Mouse (Mus musculus): Measurements from ENCODE around the gene Itga9. TPM values are rescaled to one million over a fixed set of nuclear protein-coding genes. Genes with fewer than 3 reads are reported as not detected.

Itga9 gene
- polyA plus RNA-seq, 1 experiment, result 1.6 TPM

DNA sequence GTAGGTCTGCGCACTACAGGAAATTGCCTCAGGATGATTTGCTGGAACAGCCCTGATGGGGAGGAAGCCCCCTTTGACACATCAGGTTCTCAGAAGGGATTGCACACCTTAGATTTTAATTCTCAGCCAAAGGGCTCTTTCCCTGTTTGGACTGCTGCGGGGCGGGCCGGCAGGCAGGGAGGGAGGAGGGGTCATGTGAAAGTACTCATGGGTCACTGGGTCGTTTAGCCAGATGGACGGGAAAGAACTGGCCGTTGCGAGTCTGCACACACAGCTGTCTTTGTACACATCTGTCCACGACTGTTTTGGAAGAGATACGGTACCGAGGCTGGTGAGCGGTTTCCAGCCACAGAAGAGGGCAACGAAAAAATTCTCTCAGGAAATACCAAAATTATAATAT, 332.9 kb downstream of the Itga9 start:
- WGBS, result 61% methylated on average over 13 of the region's 13 CpGs
- H3K4me3 ChIP-seq (replicated peaks; ENCODE audit: insufficient read depth, low read depth, low read length), result no peak overlapping the region
- no peak for DNase-seq
- TF ChIP-seq POLR2A (IDR thresholded peaks at IDR 0.05; ENCODE audit: borderline replicate concordance, insufficient read depth, low read length) (no peak), CTCF (IDR thresholded peaks at IDR 0.05; ENCODE audit: borderline replicate concordance, insufficient read depth, low read depth, low read length) (no peak)
- no peaks in the 10 kb centered on the region for H3K27me3 ChIP-seq (ENCODE audit: control insufficient read depth, insufficient read depth, low read length)
- peaks cover 4% of the 10 kb centered on the region; the same call in 1 of the 2 replicates for H3K4me1 ChIP-seq (ENCODE audit: control insufficient read depth, insufficient read depth, low read length)
- no peak overlapping the region for H3K27ac ChIP-seq (ENCODE audit: insufficient read depth, low read length)

DNA sequence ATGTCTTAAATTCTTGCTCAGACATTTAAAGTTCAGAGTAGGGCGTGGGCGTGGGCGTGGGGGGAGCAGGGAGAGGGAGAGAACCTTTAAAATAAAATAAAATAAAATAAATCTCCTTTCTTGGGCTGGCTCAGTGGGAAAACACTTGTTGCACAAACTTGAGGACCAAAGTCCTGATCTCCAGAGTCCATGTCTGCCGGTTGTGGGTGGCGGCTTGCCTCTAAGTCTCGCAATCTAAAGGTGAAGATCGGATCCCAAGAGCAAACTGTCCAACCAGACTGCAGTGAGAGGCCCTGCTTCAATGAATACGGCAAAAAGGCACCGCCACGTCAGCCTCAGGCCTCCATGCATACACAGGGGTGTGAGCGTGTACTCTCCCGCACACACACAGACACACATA, 333.3 kb downstream of the Itga9 start:
- TF ChIP-seq CTCF (IDR thresholded peaks at IDR 0.05; ENCODE audit: borderline replicate concordance, insufficient read depth, low read depth, low read length), result no peak
- no peak overlapping the region for H3K4me3 ChIP-seq (replicated peaks; ENCODE audit: insufficient read depth, low read depth, low read length)
- H3K27ac ChIP-seq (ENCODE audit: insufficient read depth, low read length), result no peak overlapping the region
- peaks cover 4% of the 10 kb centered on the region; the same call in 1 of the 2 replicates for H3K4me1 ChIP-seq (ENCODE audit: control insufficient read depth, insufficient read depth, low read length)
- DNase-seq, result no peak
- no peaks in the 10 kb centered on the region for H3K27me3 ChIP-seq (ENCODE audit: control insufficient read depth, insufficient read depth, low read length)
- 92% methylated on average over 12 of the region's 12 CpGs for WGBS

DNA sequence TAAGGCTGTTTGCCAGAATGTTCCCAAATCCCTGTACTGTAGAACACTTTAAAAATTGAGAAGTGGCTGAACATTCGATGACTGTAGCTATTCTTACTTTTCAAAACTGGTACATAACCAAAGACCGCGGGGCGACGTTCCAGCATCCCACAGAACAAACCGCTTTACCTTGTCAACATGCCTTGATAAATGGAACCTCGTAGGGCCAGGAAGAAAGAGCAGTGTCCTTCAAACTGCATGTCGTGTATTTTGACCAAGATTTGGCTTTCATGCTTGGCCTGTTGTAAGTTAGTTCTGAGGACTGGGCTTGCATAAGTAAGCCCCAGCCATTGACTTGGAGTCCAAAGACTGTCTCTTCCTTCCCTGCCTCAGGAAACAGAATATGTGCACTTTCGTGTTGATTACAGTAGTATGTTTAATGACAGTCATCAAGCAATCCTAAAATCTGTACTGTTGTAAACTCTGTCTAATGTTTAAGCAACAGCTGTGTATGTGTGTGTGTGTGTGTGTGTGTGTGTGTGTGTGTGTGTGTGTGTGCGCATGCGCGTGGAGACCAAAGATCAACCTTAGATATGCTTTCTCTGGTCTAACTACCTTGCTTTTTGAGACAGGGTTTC, 334.2 kb downstream of the Itga9 start:
- Histone ChIP-seq H3K4me3 (replicated peaks; ENCODE audit: insufficient read depth, low read depth, low read length) (no peak overlapping the region), H3K4me1 (ENCODE audit: control insufficient read depth, insufficient read depth, low read length) (peaks cover 4% of the 10 kb centered on the region; the same call in 1 of the 2 replicates), H3K27ac (ENCODE audit: insufficient read depth, low read length) (no peak overlapping the region), H3K27me3 (ENCODE audit: control insufficient read depth, insufficient read depth, low read length) (no peaks in the 10 kb centered on the region)
- 79% methylated on average over 12 of the region's 12 CpGs for WGBS
- TF ChIP-seq POLR2A (IDR thresholded peaks at IDR 0.05; ENCODE audit: borderline replicate concordance, insufficient read depth, low read length) (no peak), CTCF (IDR thresholded peaks at IDR 0.05; ENCODE audit: borderline replicate concordance, insufficient read depth, low read depth, low read length) (no peak)
- no peak for DNase-seq

DNA sequence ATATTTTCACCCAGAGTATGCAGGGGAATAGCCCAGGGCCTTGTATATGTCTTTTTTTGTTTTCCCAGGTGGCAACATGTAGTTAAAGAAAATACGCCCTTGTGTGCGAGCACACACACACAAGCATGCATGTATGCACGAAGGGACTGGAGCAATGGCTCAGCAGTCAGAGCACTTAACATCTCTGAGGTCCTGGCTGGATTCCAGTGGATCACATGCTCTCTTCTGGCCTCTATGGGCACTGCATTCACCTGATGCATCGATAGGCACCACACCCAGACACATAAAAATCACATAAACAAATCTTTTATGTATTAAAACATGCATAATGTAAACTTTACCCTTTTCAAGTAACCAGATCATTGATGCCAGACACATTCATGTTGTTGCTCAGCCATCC, 335.5 kb downstream of the Itga9 start:
- no peak overlapping the region for H3K4me3 ChIP-seq (replicated peaks; ENCODE audit: insufficient read depth, low read depth, low read length)
- TF ChIP-seq POLR2A (IDR thresholded peaks at IDR 0.05; ENCODE audit: borderline replicate concordance, insufficient read depth, low read length) (no peak), CTCF (IDR thresholded peaks at IDR 0.05; ENCODE audit: borderline replicate concordance, insufficient read depth, low read depth, low read length) (no peak)
- 72% methylated on average over 4 of the region's 4 CpGs for WGBS
- no peak for DNase-seq
- peaks cover 4% of the 10 kb centered on the region; the same call in 1 of the 2 replicates for H3K4me1 ChIP-seq (ENCODE audit: control insufficient read depth, insufficient read depth, low read length)
- H3K27me3 ChIP-seq (ENCODE audit: control insufficient read depth, insufficient read depth, low read length), result no peaks in the 10 kb centered on the region
- H3K27ac ChIP-seq (ENCODE audit: insufficient read depth, low read length), result no peak overlapping the region

DNA sequence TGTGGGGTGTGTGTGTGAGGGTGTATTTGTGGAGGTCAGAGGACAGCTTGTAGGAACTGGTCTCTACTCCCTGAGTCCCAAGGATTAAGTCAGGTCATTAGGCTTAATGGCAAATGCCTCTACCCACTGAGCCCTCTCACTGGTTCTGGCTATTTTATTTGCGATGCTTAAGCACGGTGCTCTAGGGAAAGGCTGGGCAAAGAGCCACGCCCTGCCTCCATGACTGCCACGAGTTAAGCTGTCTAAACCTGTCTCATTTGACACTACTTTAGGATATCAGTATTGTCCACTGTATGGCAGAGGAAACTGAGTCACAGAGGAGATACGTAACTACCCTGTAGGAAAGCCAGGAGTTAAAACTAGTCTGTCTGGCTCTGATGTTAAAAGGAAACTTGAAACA, 337.5 kb downstream of the Itga9 start:
- 44% methylated on average over 5 of the region's 5 CpGs for WGBS
- Histone ChIP-seq H3K4me3 (replicated peaks; ENCODE audit: insufficient read depth, low read depth, low read length) (no peak overlapping the region), H3K4me1 (ENCODE audit: control insufficient read depth, insufficient read depth, low read length) (no peaks in the 10 kb centered on the region), H3K27ac (ENCODE audit: insufficient read depth, low read length) (no peak overlapping the region), H3K27me3 (ENCODE audit: control insufficient read depth, insufficient read depth, low read length) (no peaks in the 10 kb centered on the region)
- TF ChIP-seq CTCF (IDR thresholded peaks at IDR 0.05; ENCODE audit: borderline replicate concordance, insufficient read depth, low read depth, low read length) (no peak), POLR2A (IDR thresholded peaks at IDR 0.05; ENCODE audit: borderline replicate concordance, insufficient read depth, low read length) (no peak)
- DNase-seq, result no peak

DNA sequence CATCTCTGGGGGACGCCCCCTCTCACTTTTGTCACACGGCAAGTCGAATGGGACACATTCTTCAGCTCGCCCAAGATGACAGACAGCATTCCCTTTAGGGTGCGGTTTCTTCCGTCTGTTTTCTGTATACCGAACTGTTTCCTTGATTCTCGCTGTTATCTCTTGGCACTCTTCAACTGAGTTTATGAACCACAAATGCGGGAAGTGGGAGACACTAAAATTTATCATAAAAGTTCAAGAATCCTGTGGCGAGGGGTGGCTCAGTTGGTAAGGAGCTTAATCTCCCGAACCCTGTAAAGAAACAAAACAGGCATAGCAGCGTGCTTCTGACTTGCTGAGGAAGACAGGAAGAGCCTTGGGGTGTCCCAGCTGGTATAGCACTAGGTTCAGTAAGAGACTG, 337.9 kb downstream of the Itga9 start:
- TF ChIP-seq CTCF (IDR thresholded peaks at IDR 0.05; ENCODE audit: borderline replicate concordance, insufficient read depth, low read depth, low read length), result no peak
- no peak for TF ChIP-seq POLR2A (IDR thresholded peaks at IDR 0.05; ENCODE audit: borderline replicate concordance, insufficient read depth, low read length)
- no peak for DNase-seq
- H3K4me3 ChIP-seq (replicated peaks; ENCODE audit: insufficient read depth, low read depth, low read length), result no peak overlapping the region
- WGBS, result 76% methylated on average over 12 of the region's 12 CpGs
- no peak overlapping the region for H3K27ac ChIP-seq (ENCODE audit: insufficient read depth, low read length)
- no peaks in the 10 kb centered on the region for H3K4me1 ChIP-seq (ENCODE audit: control insufficient read depth, insufficient read depth, low read length)
- H3K27me3 ChIP-seq (ENCODE audit: control insufficient read depth, insufficient read depth, low read length), result no peaks in the 10 kb centered on the region

DNA sequence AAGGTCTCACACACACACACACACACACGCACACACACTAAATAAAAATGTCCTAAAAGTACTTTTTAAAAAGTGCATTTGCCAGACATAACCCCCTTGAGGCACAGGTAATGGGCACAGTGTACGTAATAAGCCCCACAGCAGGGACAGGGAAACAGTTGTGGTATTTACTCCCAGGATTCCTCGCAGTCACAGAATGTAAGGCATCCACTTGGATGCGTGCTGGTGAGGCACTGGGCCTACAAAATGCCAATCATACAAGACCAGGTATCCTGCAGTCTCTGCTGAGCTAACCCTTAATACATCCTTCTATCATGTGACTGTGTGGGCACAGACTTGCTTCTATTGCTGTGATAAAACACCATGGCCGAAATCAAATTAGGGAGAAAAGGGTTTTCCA, 342.0 kb downstream of the Itga9 start:
- no peak for DNase-seq
- Histone ChIP-seq H3K27me3 (ENCODE audit: control insufficient read depth, insufficient read depth, low read length) (no peaks in the 10 kb centered on the region), H3K4me1 (ENCODE audit: control insufficient read depth, insufficient read depth, low read length) (no peaks in the 10 kb centered on the region), H3K27ac (ENCODE audit: insufficient read depth, low read length) (no peak overlapping the region), H3K4me3 (replicated peaks; ENCODE audit: insufficient read depth, low read depth, low read length) (no peak overlapping the region)
- 91% methylated on average over 5 of the region's 5 CpGs for WGBS
- TF ChIP-seq POLR2A (IDR thresholded peaks at IDR 0.05; ENCODE audit: borderline replicate concordance, insufficient read depth, low read length), result no peak
- TF ChIP-seq CTCF (IDR thresholded peaks at IDR 0.05; ENCODE audit: borderline replicate concordance, insufficient read depth, low read depth, low read length), result no peak

DNA sequence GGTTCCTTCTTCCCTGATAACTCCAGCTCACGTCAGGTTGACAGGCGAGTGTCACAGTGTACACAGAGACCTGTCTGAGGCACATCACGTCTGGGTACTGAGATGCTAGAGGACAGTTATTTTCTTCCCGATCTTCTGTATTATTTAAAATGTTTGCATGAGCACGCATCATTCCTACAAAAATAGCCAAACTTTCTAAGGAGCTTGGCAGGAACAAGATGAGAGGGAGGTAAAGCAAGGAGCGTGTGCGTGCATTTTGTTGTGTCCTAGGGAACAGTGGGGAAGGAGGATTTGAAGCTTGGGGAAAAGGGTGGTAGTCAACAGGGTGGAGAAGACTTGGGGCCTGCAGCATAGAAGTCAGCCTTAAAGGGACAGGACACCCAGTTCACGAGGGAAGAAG, 342.6 kb downstream of the Itga9 start:
- 92% methylated on average over 8 of the region's 8 CpGs for WGBS
- no peaks in the 10 kb centered on the region for H3K27me3 ChIP-seq (ENCODE audit: control insufficient read depth, insufficient read depth, low read length)
- no peak for DNase-seq
- no peak overlapping the region for H3K27ac ChIP-seq (ENCODE audit: insufficient read depth, low read length)
- TF ChIP-seq POLR2A (IDR thresholded peaks at IDR 0.05; ENCODE audit: borderline replicate concordance, insufficient read depth, low read length), result no peak
- TF ChIP-seq CTCF (IDR thresholded peaks at IDR 0.05; ENCODE audit: borderline replicate concordance, insufficient read depth, low read depth, low read length), result no peak
- no peak overlapping the region for H3K4me3 ChIP-seq (replicated peaks; ENCODE audit: insufficient read depth, low read depth, low read length)
- no peaks in the 10 kb centered on the region for H3K4me1 ChIP-seq (ENCODE audit: control insufficient read depth, insufficient read depth, low read length)
